Mouse (Mus musculus) intestine, postnatal 0 days (tissue): ENCODE data around the gene Nkrf. TPM values are rescaled to one million over a fixed set of nuclear protein-coding genes. Genes with fewer than 3 reads are reported as not detected.

ENCODE experiments used
- ATAC-seq: fragments of 200-750 bp; cut with Nextera tagmentation; 2 replicates; pipeline ENCODE4 v1.8.0; 2017; ENCODE audit warnings: mild to moderate bottlenecking, moderate TSS enrichment, moderate library complexity
- H3K27ac ChIP-seq: fragments of 300-500 bp; sonication (generic); 2 replicates; pipeline ENCODE4 v1.5.1; 2014; ENCODE audit warnings: mild to moderate bottlenecking, low read depth, low read length, moderate library complexity
- H3K27me3 ChIP-seq: fragments of 300-500 bp; sonication (generic); replicated peaks from 2 replicates; pipeline ENCODE4 v1.6.1; 2014; ENCODE audit warnings: low read length, mixed read lengths; ENCODE audit not compliant: control insufficient read depth, insufficient read depth
- H3K36me3 ChIP-seq: fragments of 300-500 bp; sonication (generic); 2 replicates; pipeline ENCODE4 v1.6.1; 2014; ENCODE audit warnings: mild to moderate bottlenecking, moderate library complexity; ENCODE audit not compliant: control insufficient read depth, insufficient read depth
- H3K4me1 ChIP-seq: fragments of 300-500 bp; sonication (generic); replicated peaks from 2 replicates; pipeline ENCODE4 v1.6.1; 2014; ENCODE audit warnings: antibody characterized with exemption, low read length, mixed read lengths; ENCODE audit not compliant: control insufficient read depth, insufficient read depth
- H3K4me2 ChIP-seq: fragments of 300-500 bp; sonication (generic); replicated peaks from 2 replicates; pipeline ENCODE4 v1.6.1; 2014; ENCODE audit warnings: low read depth, mild to moderate bottlenecking, moderate library complexity
- H3K4me3 ChIP-seq: fragments of 300-500 bp; sonication (generic); 2 replicates; pipeline ENCODE4 v1.5.1; 2014; ENCODE audit warnings: low read depth, low read length
- H3K9ac ChIP-seq: fragments of 300-500 bp; sonication (generic); 2 replicates; pipeline ENCODE4 v1.6.1; 2014; ENCODE audit warnings: mild to moderate bottlenecking, low read depth, low read length
- H3K9me3 ChIP-seq: fragments of 300-500 bp; sonication (generic); 2 replicates; pipeline ENCODE4 v1.6.1; 2016; ENCODE audit warnings: mixed run types; ENCODE audit not compliant: control insufficient read depth
- CTCF ChIP-seq: sonication (generic); IDR thresholded peaks from 2 replicates; pipeline ENCODE4 v1.5.1; 2016; ENCODE audit warnings: low read depth, mild to moderate bottlenecking, control low read depth, antibody characterized with exemption, moderate library complexity
- WGBS: fragments of 180-500 bp; shearing (Covaris S2); extraction: QIAGEN DNeasy Blood & Tissue Kit; methylation state at CpG from one replicate; pipeline ENCODE4 v1.1.7; 2014; 5-methylcytosine and 5-hydroxymethylcytosine counted together
- polyA plus RNA-seq: library from polyadenylated mRNA; unstranded; fragments of >200 nt; fragmentation: Nextera tagmentation; extraction: Ambion mirVana; gene quantifications from 2 replicates; pipeline ENCODE4 v1.2.1, GENCODE M21; 2015

Nkrf gene
- polyA plus RNA-seq, 1 experiment from 2014 or later, result 1.4 TPM

DNA sequence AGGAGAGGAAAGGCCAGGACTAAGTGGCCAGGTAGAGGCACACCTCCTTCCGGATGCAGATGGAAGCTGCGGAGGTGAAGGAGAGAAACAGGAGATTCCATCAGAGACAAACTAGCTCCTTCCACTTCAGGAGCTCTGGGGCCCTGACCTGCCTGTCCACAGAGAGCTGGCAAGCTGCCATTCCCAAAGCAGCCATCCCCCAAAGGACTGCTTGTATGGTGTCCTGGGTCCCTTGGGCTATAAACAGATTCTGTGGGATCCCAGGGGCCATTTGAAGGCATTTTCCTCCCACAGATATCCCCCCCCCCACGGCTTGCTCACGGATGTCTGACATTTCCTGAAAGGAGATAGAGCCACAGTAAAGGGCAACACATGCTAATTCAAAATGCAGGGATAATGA, 26.1 kb upstream of the Nkrf start:
- Histone ChIP-seq H3K27me3 (no peaks in the 10 kb centered on the region), H3K9ac (no peak overlapping the region), H3K9me3 (no peaks in the 10 kb centered on the region), H3K36me3 (no peaks in the 10 kb centered on the region), H3K4me2 (no peak overlapping the region), H3K27ac (no peak overlapping the region), H3K4me1 (no peaks in the 10 kb centered on the region), H3K4me3 (no peak overlapping the region)
- 71% methylated on average over 4 of the region's 4 CpGs for WGBS
- TF ChIP-seq CTCF, result no peak
- ATAC-seq, result no peak

GRCm38 (mm10) chrX:36921346-36921745, 18.6 kb upstream of the Nkrf start:
- no peak for ATAC-seq
- Histone ChIP-seq H3K9ac (no peak overlapping the region), H3K4me3 (no peak overlapping the region), H3K4me1 (no peaks in the 10 kb centered on the region), H3K36me3 (no peaks in the 10 kb centered on the region), H3K9me3 (no peaks in the 10 kb centered on the region), H3K27me3 (no peaks in the 10 kb centered on the region), H3K27ac (no peak overlapping the region), H3K4me2 (no peak overlapping the region)
- 82% methylated on average over 4 of the region's 4 CpGs for WGBS
- no peak for TF ChIP-seq CTCF

- no peak for ATAC-seq
- H3K4me3 ChIP-seq, result no peak overlapping the region
- TF ChIP-seq CTCF, result no peak
- H3K9ac ChIP-seq, result no peak overlapping the region
- H3K4me2 ChIP-seq, result no peak overlapping the region
- H3K36me3 ChIP-seq, result no peaks in the 10 kb centered on the region
- H3K27ac ChIP-seq, result no peak overlapping the region
- no peaks in the 10 kb centered on the region for H3K9me3 ChIP-seq
- no peaks in the 10 kb centered on the region for H3K27me3 ChIP-seq
- 71% methylated on average over 1 of the region's 1 CpGs for WGBS
- no peaks in the 10 kb centered on the region for H3K4me1 ChIP-seq
Observed at GRCm38 (mm10) chrX:36917749-36918148, 15.1 kb upstream of the Nkrf start.

- WGBS, result 47% methylated on average over 12 of the region's 12 CpGs
- TF ChIP-seq CTCF, result peak; percentile 75
- ATAC-seq, result no peak
- no peaks in the 10 kb centered on the region for H3K4me1 ChIP-seq
- no peak overlapping the region for H3K9ac ChIP-seq
- H3K36me3 ChIP-seq, result no peaks in the 10 kb centered on the region
- H3K9me3 ChIP-seq, result no peaks in the 10 kb centered on the region
- H3K4me3 ChIP-seq, result no peak overlapping the region
- no peak overlapping the region for H3K4me2 ChIP-seq
- H3K27me3 ChIP-seq, result no peaks in the 10 kb centered on the region
- H3K27ac ChIP-seq, result no peak overlapping the region
Observed at GRCm38 (mm10) chrX:36911343-36911742, 8.6 kb upstream of the Nkrf start.

- no peak for ATAC-seq
- H3K9ac ChIP-seq, result no peak overlapping the region
- H3K27ac ChIP-seq, result no peak overlapping the region
- TF ChIP-seq CTCF, result peak; percentile 49
- no peak overlapping the region for H3K4me3 ChIP-seq
- H3K27me3 ChIP-seq, result no peaks in the 10 kb centered on the region
- H3K36me3 ChIP-seq, result no peaks in the 10 kb centered on the region
- H3K4me1 ChIP-seq, result no peaks in the 10 kb centered on the region
- H3K9me3 ChIP-seq, result no peaks in the 10 kb centered on the region
- no peak overlapping the region for H3K4me2 ChIP-seq
- WGBS, result 39% methylated on average over 5 of the region's 5 CpGs
Observed at GRCm38 (mm10) chrX:36906539-36906938, 3.8 kb upstream of the Nkrf start.

DNA sequence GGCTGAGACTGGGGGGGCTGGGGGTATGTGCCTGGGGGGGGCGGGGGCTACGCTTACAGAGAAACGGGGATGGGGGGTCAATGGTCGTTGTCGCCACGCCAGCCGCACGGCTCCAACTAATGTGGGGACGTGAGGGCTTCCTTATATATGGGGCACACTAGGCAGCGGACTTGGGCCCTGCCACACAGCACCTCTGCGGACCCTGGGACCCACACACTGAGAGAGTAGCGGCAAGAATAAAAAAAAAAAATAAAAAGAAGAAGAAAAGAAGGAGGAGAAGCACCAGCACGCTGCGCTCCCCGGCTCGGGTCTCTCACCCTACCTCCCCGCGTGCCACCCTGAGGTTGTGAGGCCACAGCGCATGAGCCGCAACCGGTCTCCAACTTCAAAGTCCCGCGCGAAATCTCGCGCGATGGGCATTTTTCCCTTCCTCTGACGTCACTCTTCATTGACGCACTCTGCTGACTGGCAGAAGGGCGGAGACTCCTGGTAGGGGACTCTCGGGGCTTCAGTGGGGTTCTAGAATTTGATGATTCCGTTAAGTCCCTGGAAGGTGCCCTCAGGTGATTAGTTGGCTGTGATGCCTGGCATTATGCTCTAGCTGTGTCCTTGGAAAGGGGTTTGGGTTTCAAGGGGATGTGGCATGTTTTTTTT, 543 bp upstream of the Nkrf start:
- Histone ChIP-seq H3K9ac (peak overlapping the region; percentile 46), H3K4me1 (no peaks in the 10 kb centered on the region), H3K27me3 (no peaks in the 10 kb centered on the region), H3K9me3 (no peaks in the 10 kb centered on the region), H3K27ac (peak overlapping the region; percentile 23; the same call in 1 of the 2 replicates), H3K36me3 (no peaks in the 10 kb centered on the region), H3K4me2 (peak overlapping the region; percentile 76), H3K4me3 (peak overlapping the region; percentile 47)
- 17% methylated on average over 31 of the region's 32 CpGs for WGBS
- peak; percentile 17; the same call in 1 of the 2 replicates for TF ChIP-seq CTCF
- ATAC-seq, result peak; percentile 89
